Mouse (Mus musculus) gastrocnemius, adult 8-10 months (tissue): ENCODE measurements around the gene Zfp341. TPM values are rescaled to one million over a fixed set of nuclear protein-coding genes. Genes with fewer than 3 reads are reported as not detected.

ENCODE experiments used
- DNase-seq, 2 experiments: peaks; one replicate each; pipeline ENCODE4 v3.0.0; 2022; ENCODE audit warnings: low spot score in 2 of 2
- total RNA-seq, 4 experiments: library from RNA; stranded (reverse); gene quantifications; 2 replicates each; pipeline ENCODE4 v1.2.4; 2022

Zfp341 gene
- total RNA-seq, 4 experiments from 2014 or later, result 2.4 to 3.1 (median 2.9) TPM

- no peak for DNase-seq
Measured at GRCm38 (mm10) chr2:154584931-154585601, 28.0 kb upstream of the Zfp341 start.

- DNase-seq, result no peak
Measured at GRCm38 (mm10) chr2:154586405-154586804, 26.7 kb upstream of the Zfp341 start.

GRCm38 (mm10) chr2:154589051-154589450 is 24.0 kb upstream of the Zfp341 start:
- DNase-seq, result no peak

GRCm38 (mm10) chr2:154591239-154591638 is 21.9 kb upstream of the Zfp341 start:
- DNase-seq, result no peak

GRCm38 (mm10) chr2:154593025-154593424 is 20.1 kb upstream of the Zfp341 start:
- DNase-seq, result no peak

GRCm38 (mm10) chr2:154595775-154596174 is 17.3 kb upstream of the Zfp341 start:
- no peak for DNase-seq

- no peak for DNase-seq
Measured at GRCm38 (mm10) chr2:154597399-154597798, 15.7 kb upstream of the Zfp341 start.

- DNase-seq, result no peak
Measured at GRCm38 (mm10) chr2:154600586-154600985, 12.5 kb upstream of the Zfp341 start.

GRCm38 (mm10) chr2:154601324-154601723 is 11.8 kb upstream of the Zfp341 start:
- DNase-seq, result no peak

GRCm38 (mm10) chr2:154603007-154603637 is 10.0 kb upstream of the Zfp341 start:
- DNase-seq, result no peak

GRCm38 (mm10) chr2:154603638-154604153 is 9.4 kb upstream of the Zfp341 start, which contains the start of gene Pxmp4:
Gene Pxmp4, minus strand, starts transcription at chr2:154603708.
- DNase-seq, result peak; percentile 99 to 100

- no peak for DNase-seq
Measured at GRCm38 (mm10) chr2:154604156-154604555, 8.9 kb upstream of the Zfp341 start.

- DNase-seq, result no peak
Measured at GRCm38 (mm10) chr2:154606965-154607364, 6.1 kb upstream of the Zfp341 start.

GRCm38 (mm10) chr2:154609050-154609767 is 3.9 kb upstream of the Zfp341 start:
- DNase-seq, result no peak

GRCm38 (mm10) chr2:154614841-154615576 is 1.9 kb downstream of the Zfp341 start:
- DNase-seq, result no peak

GRCm38 (mm10) chr2:154615674-154616073 is 2.6 kb downstream of the Zfp341 start:
- no peak for DNase-seq

GRCm38 (mm10) chr2:154617061-154617460 is 4.0 kb downstream of the Zfp341 start:
- no peak for DNase-seq

GRCm38 (mm10) chr2:154621684-154622083 is 8.6 kb downstream of the Zfp341 start:
- no peak for DNase-seq

- DNase-seq, result no peak
Measured at GRCm38 (mm10) chr2:154624137-154624536, 11.0 kb downstream of the Zfp341 start.

- no peak for DNase-seq
Measured at GRCm38 (mm10) chr2:154630531-154630930, 17.4 kb downstream of the Zfp341 start.

GRCm38 (mm10) chr2:154632203-154632780 is 19.2 kb downstream of the Zfp341 start:
- DNase-seq, result no peak
